Mouse (Mus musculus): Measurements from ENCODE around the gene Il6st.

- TF ChIP-seq POLR2A (IDR thresholded peaks at IDR 0.05; ENCODE audit: borderline replicate concordance, low read depth, low read length) (no peak), CTCF (IDR thresholded peaks at IDR 0.05; ENCODE audit: low read depth, low read length) (no peak)
Observed at GRCm38 (mm10) chr13:112471201-112471600, 7.3 kb downstream of the Il6st start.

Measured in bone marrow macrophage, adult 2 months (primary cell).